Mouse (Mus musculus): ENCODE data around the gene Gm21988.

DNA sequence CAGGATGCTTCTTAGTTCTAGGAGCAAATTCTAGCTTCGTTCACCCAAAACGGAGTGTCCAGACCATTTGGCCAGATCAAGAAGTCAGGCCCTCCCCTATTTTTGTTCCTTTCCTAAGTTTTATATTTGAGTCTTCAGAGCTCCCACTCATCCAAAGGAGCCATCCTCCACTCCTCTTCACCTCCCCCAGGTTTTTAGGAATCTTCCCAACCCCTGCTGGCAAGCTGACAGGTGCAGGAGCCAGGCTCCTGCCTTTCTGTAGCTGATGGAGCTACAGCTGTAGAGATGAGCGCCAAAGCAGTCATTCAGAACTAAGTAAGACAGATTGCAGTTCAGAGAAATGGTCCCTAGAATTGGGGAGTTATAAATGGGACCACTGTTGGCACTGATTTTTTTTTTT is 39.3 kb upstream of the Gm21988 start:
- TF ChIP-seq CTCF (IDR thresholded peaks at IDR 0.05; ENCODE audit: control insufficient read depth, insufficient read depth, low read length) (no peak), POLR2A (IDR thresholded peaks at IDR 0.05; ENCODE audit: borderline replicate concordance, control insufficient read depth, low read depth, low read length) (no peak)
